Mouse (Mus musculus) gonadal fat pad, adult 2 months (tissue): ENCODE results near the gene Prss53. TPM values are rescaled to one million over a fixed set of nuclear protein-coding genes. Genes with fewer than 3 reads are reported as not detected.
"Not testable (repeated sequence)": the region's sequence is repeated elsewhere in the genome, so short reads cannot be mapped to it uniquely, and the experiment has no call there.

Experiments
- DNase-seq: peaks from one replicate; pipeline ENCODE4 v3.0.0-alpha.2; 2012; ENCODE audit warnings: low read depth
- polyA plus RNA-seq: library from polyadenylated mRNA; depleted of rRNA; stranded (reverse); fragments of >200 nt; gene quantifications from 2 replicates; pipeline ENCODE4 v1.2.3, GENCODE M21; 2012

The Prss53 gene
- polyA plus RNA-seq, 1 experiment: 2.6 TPM

GRCm38 (mm10) chr7:127912190-127912871, 21.6 kb upstream of the Prss53 start, which contains the start of gene Kat8:
Gene Kat8, plus strand, starts transcription at chr7:127912516.
- DNase-seq: no peak

GRCm38 (mm10) chr7:127908656-127909055, 17.9 kb upstream of the Prss53 start:
- DNase-seq: no peak

GRCm38 (mm10) chr7:127907939-127908338, 17.2 kb upstream of the Prss53 start:
- DNase-seq: no peak

GRCm38 (mm10) chr7:127903971-127904796, 13.4 kb upstream of the Prss53 start, which contains the start of gene Bckdk:
Gene Bckdk, plus strand, starts transcription at chr7:127904082.
- DNase-seq: no peak

- no peak for DNase-seq
Observed at GRCm38 (mm10) chr7:127901772-127902171, 11.0 kb upstream of the Prss53 start.

- no peak for DNase-seq
Observed at GRCm38 (mm10) chr7:127899997-127900396, 9.2 kb upstream of the Prss53 start.

GRCm38 (mm10) chr7:127898179-127898956, 7.6 kb upstream of the Prss53 start:
- no peak for DNase-seq

- no peak for DNase-seq
Observed at GRCm38 (mm10) chr7:127897542-127897941, 6.8 kb upstream of the Prss53 start.

GRCm38 (mm10) chr7:127896384-127896783, 5.6 kb upstream of the Prss53 start:
- DNase-seq: no peak

- not testable (repeated sequence) for DNase-seq
Observed at GRCm38 (mm10) chr7:127895891-127896290, 5.1 kb upstream of the Prss53 start.

GRCm38 (mm10) chr7:127895442-127895841, 4.7 kb upstream of the Prss53 start, which contains the start of the genes Gm21974 and Vkorc1:
Gene Gm21974, minus strand, starts transcription at chr7:127895454.
Gene Vkorc1, minus strand, starts transcription at chr7:127895617.
- no peak for DNase-seq

GRCm38 (mm10) chr7:127894480-127894879, 3.7 kb upstream of the Prss53 start:
- DNase-seq: no peak

- DNase-seq: no peak
Observed at GRCm38 (mm10) chr7:127888821-127889220, 1.9 kb downstream of the Prss53 start.

GRCm38 (mm10) chr7:127887781-127888180, 3.0 kb downstream of the Prss53 start:
- no peak for DNase-seq

GRCm38 (mm10) chr7:127887191-127887590, 3.6 kb downstream of the Prss53 start:
- DNase-seq: no peak

GRCm38 (mm10) chr7:127886551-127886950, 4.2 kb downstream of the Prss53 start:
- DNase-seq: no peak

- DNase-seq: no peak
Observed at GRCm38 (mm10) chr7:127885951-127886350, 4.8 kb downstream of the Prss53 start.

- no peak for DNase-seq
Observed at GRCm38 (mm10) chr7:127880431-127880830, 10.3 kb downstream of the Prss53 start.

GRCm38 (mm10) chr7:127879301-127879700, 11.5 kb downstream of the Prss53 start:
- no peak for DNase-seq

GRCm38 (mm10) chr7:127876467-127877348, 14.1 kb downstream of the Prss53 start, which contains the start of gene Zfp668:
Gene Zfp668, minus strand, starts transcription at chr7:127876828.
- no peak for DNase-seq

GRCm38 (mm10) chr7:127876041-127876466, 14.7 kb downstream of the Prss53 start, which contains the start of gene Zfp646:
Gene Zfp646, plus strand, starts transcription at chr7:127876221.
- DNase-seq: no peak
